Mouse (Mus musculus) adrenal gland (tissue): Measurements from ENCODE around the gene Usp47.

Experiments used
- intact Hi-C: fragments of 180-260 bp; cut with DNase I; formaldehyde crosslinking; loops from one replicate; pipeline ENCODE4 v1.15.1; 2025

Gene Usp47

GRCm38 (mm10) chr7:112120861-112121810 is 97.8 kb downstream of the Usp47 start:
- intact Hi-C loops = no loop called here

GRCm38 (mm10) chr7:112121866-112122500 is 98.7 kb downstream of the Usp47 start:
- intact Hi-C loops = no loop called here

GRCm38 (mm10) chr7:112123612-112124011 is 100.3 kb downstream of the Usp47 start:
- intact Hi-C loops = no loop called here

GRCm38 (mm10) chr7:112125625-112126260 is 102.4 kb downstream of the Usp47 start:
- intact Hi-C loops = no loop called here

- intact Hi-C loops = no loop called here
These were observed 103.9 kb downstream of the Usp47 start for GRCm38 (mm10) chr7:112127085-112127637.

- intact Hi-C loops = no loop called here
These were observed 104.7 kb downstream of the Usp47 start for GRCm38 (mm10) chr7:112127954-112128353.

- intact Hi-C loops = no loop called here
These were observed 105.5 kb downstream of the Usp47 start for GRCm38 (mm10) chr7:112128810-112129209.

- intact Hi-C loops = no loop called here
These were observed 106.5 kb downstream of the Usp47 start for GRCm38 (mm10) chr7:112129851-112130250.

- intact Hi-C loops = no loop called here
These were observed 107.4 kb downstream of the Usp47 start for GRCm38 (mm10) chr7:112130660-112131059.

GRCm38 (mm10) chr7:112132005-112132404 is 108.7 kb downstream of the Usp47 start:
- intact Hi-C loops = loop anchor here (2.0 kb wide), 1 partner anchor 49 kb away; no protein-coding TSS in a partner anchor

GRCm38 (mm10) chr7:112133277-112133676 is 110.0 kb downstream of the Usp47 start:
- intact Hi-C loops = loop anchor here (2.0 kb wide), 1 partner anchor 48 kb away; no protein-coding TSS in a partner anchor

GRCm38 (mm10) chr7:112135161-112135560 is 111.9 kb downstream of the Usp47 start:
- intact Hi-C loops = no loop called here

- intact Hi-C loops = no loop called here
These were observed 113.2 kb downstream of the Usp47 start for GRCm38 (mm10) chr7:112136537-112136936.

- intact Hi-C loops = no loop called here
These were observed 114.8 kb downstream of the Usp47 start for GRCm38 (mm10) chr7:112138168-112138508.

- intact Hi-C loops = no loop called here
These were observed 115.5 kb downstream of the Usp47 start for GRCm38 (mm10) chr7:112138509-112139405.

GRCm38 (mm10) chr7:112140725-112141124 is 117.4 kb downstream of the Usp47 start:
- intact Hi-C loops = no loop called here

- intact Hi-C loops = no loop called here
These were observed 119.3 kb downstream of the Usp47 start for GRCm38 (mm10) chr7:112142616-112143015.

GRCm38 (mm10) chr7:112143090-112143500 is 119.8 kb downstream of the Usp47 start:
- intact Hi-C loops = no loop called here

- intact Hi-C loops = no loop called here
These were observed 120.7 kb downstream of the Usp47 start for GRCm38 (mm10) chr7:112143978-112144377.

GRCm38 (mm10) chr7:112144646-112145179 is 121.4 kb downstream of the Usp47 start:
- intact Hi-C loops = no loop called here
